Mouse (Mus musculus): ENCODE results near the gene Lmbrd2.

- no peak for TF ChIP-seq CTCF (conservative IDR thresholded peaks at IDR 0.05; ENCODE audit: low read length)
- no peak for TF ChIP-seq NANOG (IDR thresholded peaks at IDR 0.05; ENCODE audit: borderline replicate concordance, low read length)
These were observed 26.2 kb upstream of the Lmbrd2 start for GRCm38 (mm10) chr15:9114131-9114530.

Measured in E14TG2a.4 (cell line).